Mouse (Mus musculus): ENCODE results near the gene Mast3.
A peak's percentile ranks its signal among the peaks of the same experiment; 100 is the strongest.
"Not testable (repeated sequence)": the region's sequence is repeated elsewhere in the genome, so short reads cannot be mapped to it uniquely, and the experiment has no call there.

The Mast3 gene

DNA sequence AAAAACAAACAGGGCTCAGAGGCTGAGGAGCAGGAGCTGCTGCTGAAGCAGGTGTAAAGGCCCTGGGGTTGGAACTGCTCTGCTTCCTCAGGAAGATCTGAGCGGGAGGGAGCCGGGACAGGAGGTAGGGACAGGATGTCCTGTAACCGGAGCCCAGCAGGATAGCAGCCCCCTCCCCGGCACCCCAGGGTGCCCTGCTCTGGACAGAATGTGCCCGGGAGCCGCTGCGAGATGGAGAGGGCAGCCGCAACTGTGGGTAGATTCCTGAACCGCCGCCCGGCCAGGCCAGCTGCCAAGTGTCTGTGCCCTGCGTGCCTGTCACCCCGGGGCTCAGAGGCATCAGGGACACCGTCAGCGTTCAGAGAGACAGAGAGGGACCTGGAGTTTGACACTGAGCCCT lies 28.7 kb upstream of the Mast3 start:
- no peak for DNase-seq (ENCODE audit: low spot score)

DNA sequence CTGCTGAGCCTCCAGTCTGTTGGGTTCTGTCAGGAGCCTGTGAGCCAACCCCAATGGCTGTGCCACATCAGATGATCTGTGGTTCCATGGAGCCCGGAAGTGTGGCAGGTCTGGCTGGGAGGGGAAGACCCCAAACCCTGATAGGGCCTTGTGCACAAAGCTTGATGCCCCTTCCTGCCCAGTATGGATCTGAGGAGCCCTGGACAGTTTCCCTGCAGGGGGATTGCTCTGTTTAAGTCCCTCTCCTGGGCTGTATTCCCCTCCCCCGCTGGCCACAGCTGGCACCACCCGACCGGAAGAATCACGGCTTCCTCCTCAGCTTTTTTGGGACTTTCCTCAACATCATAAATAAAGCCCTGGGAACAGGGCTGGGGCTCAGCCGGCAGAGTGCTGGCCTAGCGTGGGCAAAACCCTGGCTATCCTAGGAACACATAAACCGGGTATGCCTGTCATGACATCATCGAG lies 28.2 kb upstream of the Mast3 start:
- no peak for DNase-seq (ENCODE audit: low spot score)

DNA sequence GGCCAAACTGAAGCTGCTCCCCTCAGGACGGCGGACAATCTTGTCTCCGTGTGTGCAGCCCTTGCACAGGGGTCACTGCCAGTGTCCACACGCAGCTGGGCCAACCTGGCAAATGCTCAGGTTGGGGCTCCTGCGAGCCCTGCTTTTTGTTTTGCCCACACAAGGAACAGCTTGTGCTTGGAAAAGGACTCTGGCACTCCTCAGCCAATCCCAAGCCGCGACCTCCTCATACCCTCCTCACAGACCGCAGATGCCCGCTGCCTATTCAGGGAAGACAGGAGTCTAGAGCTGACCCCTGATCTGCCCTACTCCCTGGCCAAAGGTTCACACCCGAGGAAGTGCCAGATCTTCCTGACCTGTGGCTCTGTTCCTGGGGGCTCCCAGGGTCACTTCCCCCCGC lies 27.5 kb upstream of the Mast3 start:
- DNase-seq (ENCODE audit: low spot score) = no peak

DNA sequence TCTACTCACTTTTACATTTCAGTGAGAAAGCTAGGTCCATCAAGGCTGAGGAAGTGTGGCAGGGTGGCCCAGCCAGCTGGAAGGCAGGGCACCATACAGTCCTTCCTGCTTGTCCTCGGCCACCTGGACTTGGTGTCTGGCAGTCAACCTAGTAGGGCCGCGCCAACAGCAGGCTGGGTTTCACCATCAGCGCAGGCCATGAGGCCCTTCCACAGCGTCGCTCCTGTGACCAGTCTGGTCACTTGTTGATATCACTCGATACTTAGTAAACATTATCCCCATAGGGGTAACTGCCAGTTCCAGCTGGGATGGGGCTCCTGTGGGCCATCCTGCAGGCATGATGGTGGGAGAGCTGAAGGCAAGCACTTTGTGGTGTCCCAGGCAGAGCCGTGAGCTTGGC lies 26.7 kb upstream of the Mast3 start:
- no peak for DNase-seq (ENCODE audit: low spot score)

DNA sequence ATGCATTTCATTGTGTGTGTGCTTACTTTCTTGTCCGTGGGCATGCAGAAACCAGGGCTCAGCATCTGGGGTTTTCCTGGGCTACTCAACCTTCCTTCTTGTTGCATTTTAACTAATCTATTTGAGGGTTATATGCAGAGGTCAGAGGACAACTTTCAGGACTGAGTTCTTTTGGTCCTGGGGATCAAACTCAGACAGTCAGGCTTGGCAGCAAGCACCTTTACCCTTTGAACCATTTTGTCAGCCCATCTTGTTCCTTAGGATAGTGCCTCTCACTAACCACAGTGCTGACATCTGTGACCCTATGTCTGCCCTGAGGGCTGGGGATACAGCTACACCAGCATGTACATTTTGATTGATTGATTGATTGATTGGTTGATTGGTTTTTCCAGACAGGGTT lies 22.9 kb upstream of the Mast3 start:
- no peak for DNase-seq (ENCODE audit: low spot score)

DNA sequence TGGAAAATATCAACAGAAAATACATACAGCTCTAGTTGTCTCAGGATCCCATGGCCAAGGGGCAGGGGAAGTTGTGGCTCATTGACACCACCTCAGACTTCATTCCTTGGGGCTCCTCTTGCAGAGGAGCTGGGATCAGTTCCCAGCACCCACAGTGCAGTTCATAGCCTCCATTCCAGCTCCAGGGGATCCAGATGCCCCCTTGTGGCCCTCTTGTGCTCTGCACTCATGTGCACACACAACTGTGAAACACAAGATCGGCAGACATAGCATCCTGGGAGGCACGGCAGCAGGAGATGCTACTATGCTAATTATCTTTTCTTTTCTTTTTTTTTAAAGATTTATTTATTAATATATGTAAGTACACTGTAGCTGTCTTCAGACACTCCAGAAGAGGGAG lies 22.2 kb upstream of the Mast3 start:
- DNase-seq (ENCODE audit: low spot score) = no peak

DNA sequence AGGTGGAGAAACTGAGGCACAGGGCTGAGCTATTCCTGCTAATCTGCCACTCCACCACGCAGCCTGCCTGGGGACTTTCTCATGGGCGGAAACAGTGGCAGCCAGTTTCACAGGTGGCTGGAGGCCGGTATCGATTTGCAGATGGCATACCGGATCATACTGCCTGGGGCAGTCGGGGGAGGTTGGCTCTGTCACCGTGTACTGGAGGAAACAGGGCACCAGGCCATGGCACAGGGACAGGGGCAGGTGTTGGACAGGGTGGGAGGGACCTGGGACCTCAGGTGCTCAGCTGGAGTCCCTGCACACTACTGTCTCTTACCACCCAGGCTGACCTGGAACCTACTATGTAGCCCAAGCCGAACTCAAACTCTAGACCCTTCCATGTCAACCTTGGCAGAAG lies 21.0 kb upstream of the Mast3 start:
- no peak for DNase-seq (ENCODE audit: low spot score)

DNA sequence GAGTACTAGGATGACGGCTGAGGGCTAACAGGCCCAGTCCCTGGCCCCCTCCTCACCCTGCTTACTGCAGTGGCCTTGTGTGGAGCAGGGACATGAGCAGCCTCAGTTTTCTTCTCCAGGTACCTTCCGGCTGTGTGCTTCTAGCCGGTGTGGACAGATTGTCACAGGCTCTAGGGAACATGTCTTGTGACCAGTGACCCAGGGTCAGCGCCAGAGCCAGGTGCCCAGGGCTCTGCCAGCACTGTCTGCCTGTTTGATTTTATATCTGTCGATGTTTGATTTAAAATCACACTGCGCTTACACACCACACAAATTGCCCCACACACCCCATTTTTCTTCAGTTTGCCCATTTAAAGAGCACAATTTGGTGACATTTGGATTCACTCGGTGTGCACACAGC lies 18.9 kb upstream of the Mast3 start:
- DNase-seq (ENCODE audit: low spot score) = no peak

DNA sequence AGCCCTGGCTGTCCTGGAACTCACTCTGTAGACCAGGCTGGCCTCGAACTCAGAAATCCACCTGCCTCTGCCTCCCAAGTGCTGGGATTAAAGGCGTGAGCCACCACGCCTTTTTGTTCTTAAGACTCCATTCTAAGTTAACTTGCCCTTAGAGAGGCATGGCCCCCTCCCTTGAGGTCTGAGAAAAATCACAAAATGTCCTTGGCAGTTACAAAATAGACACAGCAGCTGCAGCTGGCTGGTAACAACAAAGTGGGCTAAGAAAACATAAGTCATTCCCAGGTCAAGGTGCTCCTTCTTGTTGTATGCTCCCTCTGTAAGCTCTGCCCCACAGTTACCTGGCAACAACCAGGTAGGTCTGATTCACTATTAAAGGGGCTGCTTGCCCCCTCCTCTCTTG lies 17.7 kb upstream of the Mast3 start:
- not testable (repeated sequence) for DNase-seq (ENCODE audit: low spot score)

DNA sequence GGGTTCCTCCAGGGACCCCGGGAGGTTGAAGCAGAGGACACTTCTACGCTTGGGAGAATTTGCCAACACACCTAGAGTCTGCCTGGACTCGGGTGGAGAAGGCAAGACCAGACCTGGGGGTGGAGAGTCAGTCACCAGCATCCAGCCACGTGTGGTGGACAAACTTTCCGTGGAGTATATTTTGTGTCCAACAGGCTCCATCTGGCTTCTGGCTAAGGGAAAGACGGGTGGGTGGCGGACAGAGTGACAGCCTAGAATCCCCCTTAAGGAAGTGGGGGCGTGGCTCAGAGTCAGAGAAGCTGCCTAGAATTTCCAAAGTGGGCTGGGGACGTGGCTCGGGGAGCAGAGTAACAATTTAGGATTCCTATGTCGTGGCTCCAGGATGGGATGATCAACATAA lies 17.1 kb upstream of the Mast3 start:
- DNase-seq (ENCODE audit: low spot score) = no peak

DNA sequence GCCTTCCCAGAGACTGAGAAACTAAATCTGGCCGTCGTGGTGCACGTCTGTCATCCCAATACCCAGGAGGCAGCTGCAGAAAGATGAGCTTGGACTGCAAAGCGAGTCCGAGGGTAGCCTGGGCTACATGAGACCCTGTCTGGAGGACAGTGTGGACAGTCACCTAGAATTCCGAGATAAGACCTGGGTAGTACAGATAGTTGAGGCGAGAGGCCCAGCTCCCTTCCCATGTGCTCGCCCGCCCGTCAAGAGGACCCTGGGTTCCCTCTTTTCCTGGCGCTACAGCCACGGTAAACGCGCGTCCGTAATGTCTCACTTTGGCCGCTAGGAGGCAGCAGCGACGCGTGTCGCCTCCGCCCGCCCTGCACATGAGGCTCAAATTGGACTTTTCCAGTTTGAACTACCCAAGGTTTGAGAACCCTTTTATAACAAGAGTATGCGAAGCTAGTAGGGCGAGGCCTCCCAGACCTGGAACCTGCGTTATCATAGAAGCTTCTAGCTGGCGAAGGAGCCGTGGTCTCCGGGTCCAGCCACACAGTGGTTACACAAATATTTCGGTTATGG lies 16.6 kb upstream of the Mast3 start:
- DNase-seq (ENCODE audit: low spot score) = peak; percentile 84

DNA sequence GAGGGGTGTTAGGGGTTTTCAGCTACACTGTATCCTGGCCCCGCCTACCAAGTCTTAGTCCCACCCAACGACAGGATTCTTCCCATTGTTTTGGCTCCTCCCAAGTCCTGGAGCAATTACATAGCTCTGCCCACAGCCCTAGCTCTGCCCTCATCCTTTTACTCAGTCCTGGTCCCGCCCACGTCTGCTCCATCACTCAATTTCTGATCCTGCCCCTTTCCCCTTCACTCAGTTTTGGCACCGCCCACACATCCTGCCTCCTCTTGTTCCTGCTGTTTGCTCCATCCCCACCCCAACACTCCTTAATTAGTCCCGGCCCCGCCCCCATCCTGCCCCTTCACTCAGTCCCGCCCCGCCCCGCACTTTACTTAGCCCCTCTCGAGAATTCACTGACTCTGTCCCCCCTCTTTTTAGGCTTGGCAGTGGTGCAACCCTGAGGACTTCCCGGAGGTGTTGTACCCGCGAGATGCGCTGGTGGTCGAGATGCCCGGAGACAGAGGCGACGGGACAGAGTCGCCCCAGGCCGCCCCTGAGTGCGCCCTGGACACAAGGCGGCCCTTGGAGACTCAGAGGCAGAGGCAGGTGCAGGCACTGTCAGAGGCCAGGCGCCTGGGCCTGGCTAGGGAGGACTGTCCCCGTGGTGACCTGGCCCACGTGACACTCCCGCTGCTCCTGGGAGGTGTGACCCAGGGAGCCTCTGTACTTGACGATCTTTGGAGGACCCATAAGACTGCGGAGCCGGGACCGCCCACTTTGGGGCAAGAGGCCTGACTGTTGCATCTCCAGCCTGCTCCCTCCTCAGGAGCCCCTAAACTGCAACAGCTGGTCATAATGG lies 15.5 kb upstream of the Mast3 start:
- DNase-seq (ENCODE audit: low spot score) = peak; percentile 87

DNA sequence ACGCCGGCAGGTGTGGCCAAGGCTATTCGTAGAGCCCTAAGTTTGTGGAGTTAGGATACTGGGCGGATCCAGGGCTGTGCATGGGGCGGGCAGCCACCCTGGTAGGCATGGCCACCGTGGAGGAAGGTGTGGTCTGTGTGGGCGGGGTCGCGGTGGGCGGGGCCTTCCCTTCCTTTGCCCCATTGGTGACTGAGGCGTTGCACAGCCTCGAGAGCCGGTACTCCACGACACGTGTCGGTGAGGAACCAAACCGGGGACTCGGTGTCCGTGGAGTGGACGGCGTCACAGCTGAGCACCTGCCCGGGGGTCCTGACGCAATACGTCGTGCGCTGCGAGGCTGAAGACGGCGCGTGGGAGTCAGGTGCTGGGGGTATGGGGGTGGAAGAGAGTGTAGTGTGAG lies 11.8 kb upstream of the Mast3 start:
- DNase-seq (ENCODE audit: low spot score) = no peak

DNA sequence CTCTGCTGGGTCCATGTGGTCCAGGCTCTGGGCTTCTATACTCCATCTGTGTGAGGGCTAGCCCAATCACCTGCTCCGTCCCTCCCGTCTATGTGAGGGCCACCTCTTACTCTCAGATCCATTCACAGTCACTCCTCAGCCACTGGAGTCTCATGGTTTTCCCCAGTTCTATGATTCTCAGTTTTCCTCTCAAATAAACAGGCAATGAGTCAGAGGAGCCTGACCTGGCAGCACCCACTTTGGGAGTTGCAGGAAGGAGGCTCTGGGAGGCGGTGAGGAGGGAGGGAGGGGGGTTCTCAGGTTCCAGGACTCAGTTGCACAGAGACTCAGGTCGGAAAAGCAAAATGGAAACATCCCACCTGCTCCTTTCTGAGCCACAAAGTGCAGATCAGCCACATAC lies 8.0 kb upstream of the Mast3 start:
- no peak for DNase-seq (ENCODE audit: low spot score)

DNA sequence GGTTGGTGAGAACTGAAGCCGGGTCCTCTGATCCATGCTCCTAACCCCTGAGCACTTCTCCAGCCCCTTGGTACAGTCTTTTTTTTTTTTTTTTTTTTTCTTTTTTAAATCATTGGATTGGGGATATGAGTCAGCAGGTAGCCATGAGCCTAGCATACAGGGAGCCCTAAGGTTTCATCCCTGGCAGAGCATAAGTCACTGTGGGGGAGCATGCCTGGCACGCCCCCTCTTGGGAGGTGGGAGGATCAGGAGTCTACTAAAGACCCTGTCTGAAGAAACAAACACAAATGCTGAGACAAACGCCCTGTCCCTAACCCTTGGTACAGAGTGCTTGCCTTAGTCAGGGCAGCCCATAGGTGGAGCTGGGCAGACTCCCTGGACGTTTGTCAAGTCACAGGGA lies 7.2 kb upstream of the Mast3 start:
- DNase-seq (ENCODE audit: low spot score) = no peak

DNA sequence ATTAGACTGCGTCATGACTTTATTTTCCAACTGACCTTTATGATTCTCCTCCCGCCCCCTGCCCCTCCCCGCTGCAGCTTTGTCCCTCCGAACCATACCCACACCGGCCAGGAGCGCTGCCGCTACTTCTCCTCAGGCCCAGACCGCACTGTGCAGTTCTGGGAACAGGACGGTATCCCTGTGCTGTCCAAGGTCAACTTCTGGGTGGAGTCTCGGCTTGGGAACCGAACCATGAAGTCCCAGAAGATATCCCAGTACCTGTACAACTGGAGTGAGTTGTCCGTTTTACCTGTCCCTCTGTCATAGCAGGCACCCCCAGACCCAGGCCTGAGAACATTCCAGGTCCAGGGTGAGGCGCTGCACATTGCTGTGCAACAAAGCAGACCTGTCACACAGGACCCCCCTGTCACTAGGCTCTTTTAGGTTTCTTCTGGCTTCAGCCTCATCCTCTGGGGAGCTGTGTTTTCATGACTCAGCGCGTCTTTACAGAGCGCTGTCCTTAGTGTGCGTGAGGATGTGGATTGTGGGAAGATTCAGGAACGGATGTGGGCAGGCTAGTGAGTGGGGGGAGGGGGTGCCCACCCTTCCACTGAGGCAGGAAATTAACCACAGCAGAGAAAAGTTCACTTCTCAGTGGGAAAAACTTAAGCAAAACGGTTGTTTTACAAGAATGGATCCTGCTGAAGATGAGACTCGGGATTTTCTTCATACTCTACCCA lies 6.3 kb upstream of the Mast3 start:
- DNase-seq (ENCODE audit: low spot score) = no peak

DNA sequence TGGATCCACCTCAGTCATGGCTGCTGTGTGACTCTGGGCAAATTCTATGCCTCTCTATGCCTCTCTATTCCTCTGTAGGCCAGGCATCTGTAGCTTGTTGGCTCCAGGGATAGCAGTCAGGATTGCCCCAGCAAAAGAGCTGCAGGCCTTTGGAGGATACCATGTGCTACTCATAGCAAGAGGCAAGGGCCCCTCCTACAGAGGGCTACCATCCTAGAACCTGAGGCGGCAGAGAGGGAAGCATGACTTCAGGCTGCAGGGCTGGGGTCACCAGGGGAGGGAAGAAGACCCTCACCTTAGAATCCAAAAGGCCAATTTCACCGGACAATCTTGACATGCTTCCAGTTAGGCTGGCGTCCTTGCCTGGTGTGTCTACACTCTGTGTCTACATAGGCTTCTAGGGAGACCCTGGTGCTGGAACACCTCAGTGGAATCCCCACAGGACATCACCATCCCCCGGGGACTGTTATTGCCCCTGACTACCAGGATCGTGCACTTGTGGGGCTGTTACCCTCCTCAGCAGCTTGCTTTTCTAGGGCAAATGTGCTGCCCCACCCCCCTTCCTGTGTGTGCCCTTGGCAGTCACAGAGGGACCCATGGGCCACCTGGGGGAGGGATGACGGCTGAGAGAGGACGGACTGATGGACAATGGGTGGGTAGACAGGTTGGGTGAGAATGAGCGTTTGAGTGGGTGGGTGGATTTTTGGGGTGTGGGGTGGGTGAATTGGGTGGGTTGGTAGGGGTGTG lies 4.3 kb upstream of the Mast3 start:
- no peak for DNase-seq (ENCODE audit: low spot score)

DNA sequence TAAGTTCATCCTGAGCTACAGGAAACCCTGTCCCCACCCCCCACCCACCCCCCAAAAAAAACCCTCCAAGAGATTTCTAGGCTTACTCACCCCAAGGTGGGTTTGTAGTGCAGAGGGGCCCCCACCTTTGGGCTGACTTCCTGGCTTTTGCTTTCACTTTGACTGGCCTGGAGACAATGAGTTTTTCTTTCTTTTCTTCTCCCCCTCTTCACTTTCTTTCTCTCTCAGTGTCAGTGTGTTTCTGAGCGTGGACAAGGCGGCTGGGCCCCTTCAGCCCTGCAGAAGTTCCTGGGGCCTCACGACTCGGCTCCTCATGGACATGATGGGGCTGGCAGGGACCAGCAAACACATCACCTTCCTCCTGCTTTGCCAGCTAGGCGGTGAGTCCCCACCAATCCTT lies 3.4 kb upstream of the Mast3 start, which contains the start of gene Il12rb1:
Gene Il12rb1 (plus strand): TSS at position 211 of the 400 bp plus-strand sequence.
- DNase-seq (ENCODE audit: low spot score) = no peak

DNA sequence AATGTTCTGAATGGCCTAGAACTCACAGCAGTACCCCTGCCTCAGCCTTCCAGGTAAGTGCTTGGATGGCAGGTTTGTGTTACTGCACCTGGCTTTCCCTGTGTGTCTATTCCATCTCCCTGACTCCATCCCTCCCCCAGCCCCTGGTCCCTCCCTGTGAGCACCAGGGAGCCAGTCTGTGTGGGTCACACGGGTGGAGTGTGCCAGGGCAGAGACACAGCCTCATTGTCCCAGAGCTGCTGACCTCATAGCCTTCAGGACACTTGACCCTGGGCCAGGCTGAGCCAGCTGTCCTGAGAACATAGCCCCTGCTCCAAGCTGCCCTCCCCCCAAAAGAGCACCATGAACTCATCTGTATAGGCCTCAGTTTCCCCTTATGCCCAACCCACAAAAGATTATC lies 2.5 kb upstream of the Mast3 start:
- DNase-seq (ENCODE audit: low spot score) = no peak

DNA sequence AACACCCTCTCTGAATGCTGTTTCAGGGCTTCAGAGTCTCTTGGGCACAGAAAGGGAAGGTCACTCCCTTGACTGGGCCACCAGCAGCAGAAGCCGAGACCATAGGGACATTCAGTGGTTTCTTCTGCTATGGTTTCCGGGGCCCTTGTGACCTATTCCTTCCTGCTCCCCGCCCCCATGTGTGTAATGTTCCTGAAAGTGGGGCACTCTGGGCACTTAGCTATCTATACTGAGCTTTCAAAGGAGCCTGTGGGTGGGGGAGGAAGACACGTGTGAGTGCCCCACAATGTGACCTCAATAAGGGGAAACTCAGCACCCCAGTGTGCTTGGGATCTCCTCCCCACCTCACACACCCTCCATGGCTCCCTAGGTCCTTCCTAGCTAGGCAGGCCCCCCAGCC lies 1.7 kb upstream of the Mast3 start:
- no peak for DNase-seq (ENCODE audit: low spot score)

DNA sequence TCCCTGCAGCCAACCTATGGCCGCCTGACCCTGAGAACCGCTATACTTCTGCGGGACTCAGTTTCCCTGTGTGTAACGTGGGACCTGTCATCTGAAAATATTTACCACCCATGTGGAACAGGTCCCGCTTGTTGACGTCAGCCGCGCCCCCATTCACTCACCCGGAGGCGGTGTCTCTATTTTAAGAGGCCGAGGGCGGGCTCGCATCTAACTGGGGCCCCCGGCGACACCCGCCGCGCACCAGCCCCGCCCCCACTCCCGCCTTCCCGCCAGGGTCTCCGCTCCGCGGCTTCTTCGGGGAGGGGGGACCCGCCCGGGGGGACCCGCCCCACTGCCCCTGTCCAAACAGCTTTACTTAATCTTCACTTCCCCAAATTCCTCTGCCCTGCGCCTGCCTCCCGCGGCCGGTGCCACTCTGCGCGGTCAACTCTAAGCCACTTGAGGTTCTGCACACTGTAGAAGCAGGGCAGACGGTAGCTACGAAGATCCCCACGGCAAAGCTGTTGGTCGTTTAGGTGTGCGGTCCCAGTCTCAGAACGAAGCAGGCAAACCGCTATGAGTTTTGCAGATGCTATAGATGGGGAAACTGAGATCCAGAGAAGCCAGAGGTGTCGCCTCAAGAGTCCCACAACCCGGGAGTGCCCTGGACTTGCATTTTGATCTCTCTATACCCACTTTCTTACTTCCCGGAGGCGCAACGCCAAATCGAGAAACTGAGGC lies 933 bp downstream of the Mast3 start:
- peak; percentile 56 for DNase-seq (ENCODE audit: low spot score)
